Mouse (Mus musculus) liver, embryonic 15.5 days (tissue): ENCODE data around the gene Tbx10. TPM values are rescaled to one million over a fixed set of nuclear protein-coding genes. Genes with fewer than 3 reads are reported as not detected.
"Not testable (repeated sequence)": the region's sequence is repeated elsewhere in the genome, so short reads cannot be mapped to it uniquely, and the experiment has no call there.

Source experiments
- ATAC-seq: fragments of 200-750 bp; cut with Nextera tagmentation; 2 replicates; pipeline ENCODE4 v1.8.0; 2017; ENCODE audit warnings: moderate number of reproducible peaks, mild to moderate bottlenecking, moderate library complexity; ENCODE audit not compliant: insufficient read depth
- H3K27ac ChIP-seq: fragments of 300-500 bp; sonication (generic); replicated peaks from 2 replicates; pipeline ENCODE4 v1.5.1; 2015; ENCODE audit warnings: mild to moderate bottlenecking, inconsistent platforms
- H3K27me3 ChIP-seq: fragments of 300-500 bp; sonication (generic); 2 replicates; pipeline ENCODE4 v1.6.1; 2015; ENCODE audit warnings: mild to moderate bottlenecking, inconsistent platforms
- H3K36me3 ChIP-seq: fragments of 300-500 bp; sonication (generic); replicated peaks from 2 replicates; pipeline ENCODE4 v1.6.1; 2015; ENCODE audit warnings: moderate library complexity, mild to moderate bottlenecking, inconsistent platforms
- H3K4me1 ChIP-seq: fragments of 300-500 bp; sonication (generic); replicated peaks from 2 replicates; pipeline ENCODE4 v1.6.1; 2015; ENCODE audit warnings: inconsistent platforms
- H3K4me2 ChIP-seq: fragments of 300-500 bp; sonication (generic); 2 replicates; pipeline ENCODE4 v1.6.1; 2015; ENCODE audit warnings: moderate library complexity, mild to moderate bottlenecking, inconsistent platforms
- H3K4me3 ChIP-seq: fragments of 300-500 bp; sonication (generic); replicated peaks from 2 replicates; pipeline ENCODE4 v1.5.1; 2015; ENCODE audit warnings: mild to moderate bottlenecking, inconsistent platforms
- H3K9ac ChIP-seq: fragments of 300-500 bp; sonication (generic); 2 replicates; pipeline ENCODE4 v1.6.1; 2015; ENCODE audit warnings: moderate library complexity, mild to moderate bottlenecking, inconsistent platforms
- H3K9me3 ChIP-seq: fragments of 300-500 bp; sonication (generic); replicated peaks from 2 replicates; pipeline ENCODE4 v1.6.1; 2016; ENCODE audit warnings: inconsistent platforms
- WGBS: fragments of 180-500 bp; shearing (Covaris S2); methylation state at CpG from one replicate; pipeline ENCODE4 v1.1.7; 2015; ENCODE audit warnings: mixed read lengths; ENCODE audit not compliant: insufficient replicate concordance; 5-methylcytosine and 5-hydroxymethylcytosine counted together
- polyA plus RNA-seq: library from polyadenylated mRNA; unstranded; fragments of >200 nt; fragmentation: Nextera tagmentation; extraction: Ambion mirVana; gene quantifications from 2 replicates; pipeline ENCODE4 v1.2.1, GENCODE M21; 2015

Gene Tbx10
- polyA plus RNA-seq, 1 experiment from 2014 or later: 0.33 TPM

GRCm38 (mm10) chr19:3957296-3958036, 35.1 kb upstream of the Tbx10 start:
- not testable (repeated sequence) for H3K4me1 ChIP-seq, H3K4me3 ChIP-seq, H3K9ac ChIP-seq, ATAC-seq, H3K27me3 ChIP-seq, H3K9me3 ChIP-seq, H3K36me3 ChIP-seq, H3K4me2 ChIP-seq, H3K27ac ChIP-seq
- WGBS: 58% methylated on average over 5 of the region's 5 CpGs

- 53% methylated on average over 4 of the region's 4 CpGs for WGBS
- ATAC-seq: no peak
- no peak within 1 kb of the TSS for H3K9ac ChIP-seq
- H3K4me2 ChIP-seq: no peak within 1 kb of the TSS
- H3K9me3 ChIP-seq: no peaks in the 10 kb centered on the region
- H3K27me3 ChIP-seq: peaks cover 10% of the 10 kb centered on the region; the same call in 1 of the 2 replicates
- no peaks in the 10 kb centered on the region for H3K36me3 ChIP-seq
- H3K4me1 ChIP-seq: no peaks in the 10 kb centered on the region
- no peak within 1 kb of the TSS for H3K4me3 ChIP-seq
- H3K27ac ChIP-seq: no peak within 1 kb of the TSS
Observed at GRCm38 (mm10) chr19:3958470-3958869, 34.1 kb upstream of the Tbx10 start, which contains the start of gene Aldh3b3. Aldh3b3 (plus strand) TSS chr19:3958645.

- H3K27ac ChIP-seq: no peak overlapping the region
- H3K4me3 ChIP-seq: no peak overlapping the region
- H3K9ac ChIP-seq: no peak overlapping the region
- H3K4me2 ChIP-seq: no peak overlapping the region
- H3K36me3 ChIP-seq: no peaks in the 10 kb centered on the region
- H3K9me3 ChIP-seq: no peaks in the 10 kb centered on the region
- H3K4me1 ChIP-seq: no peaks in the 10 kb centered on the region
- no peak for ATAC-seq
- H3K27me3 ChIP-seq: peaks cover 10% of the 10 kb centered on the region; the same call in 1 of the 2 replicates
Observed at GRCm38 (mm10) chr19:3959030-3959429, 33.5 kb upstream of the Tbx10 start.

- H3K9me3 ChIP-seq: no peaks in the 10 kb centered on the region
- WGBS: 82% methylated on average over 5 of the region's 5 CpGs
- no peaks in the 10 kb centered on the region for H3K4me1 ChIP-seq
Observed at GRCm38 (mm10) chr19:3960211-3960610, 32.3 kb upstream of the Tbx10 start.

GRCm38 (mm10) chr19:3961805-3962204, 30.7 kb upstream of the Tbx10 start:
- not testable (repeated sequence) for ATAC-seq, H3K27ac ChIP-seq
- WGBS: 77% methylated on average over 6 of the region's 6 CpGs

More at GRCm38 (mm10) chr19:3960211-3960610, 32.3 kb upstream of the Tbx10 start:
- Histone ChIP-seq H3K36me3 (no peaks in the 10 kb centered on the region), H3K27ac (no peak overlapping the region), H3K4me2 (no peak overlapping the region), H3K27me3 (peaks cover 10% of the 10 kb centered on the region; the same call in 1 of the 2 replicates), H3K4me3 (no peak overlapping the region), H3K9ac (no peak overlapping the region)
- no peak for ATAC-seq

GRCm38 (mm10) chr19:3962469-3962868, 30.1 kb upstream of the Tbx10 start:
- 6% methylated on average over 2 of the region's 2 CpGs for WGBS
- Histone ChIP-seq H3K4me1 (0 out of 2 replicates have a peak, but pooled peaks cover 6% of the 10 kb centered on the region), H3K4me2 (no peak overlapping the region), H3K9ac (no peak overlapping the region), H3K36me3 (no peaks in the 10 kb centered on the region), H3K9me3 (no peaks in the 10 kb centered on the region), H3K27me3 (no peaks in the 10 kb centered on the region), H3K27ac (no peak overlapping the region), H3K4me3 (no peak overlapping the region)
- no peak for ATAC-seq

More at GRCm38 (mm10) chr19:3961805-3962204, 30.7 kb upstream of the Tbx10 start:
- H3K4me3 ChIP-seq, H3K27me3 ChIP-seq, H3K4me1 ChIP-seq, H3K9me3 ChIP-seq, H3K36me3 ChIP-seq, H3K4me2 ChIP-seq, H3K9ac ChIP-seq: not testable (repeated sequence)

GRCm38 (mm10) chr19:3964030-3964429, 28.5 kb upstream of the Tbx10 start:
- no peak overlapping the region for H3K27ac ChIP-seq
- no peak overlapping the region for H3K4me3 ChIP-seq
- H3K4me1 ChIP-seq: 0 out of 2 replicates have a peak, but pooled peaks cover 7% of the 10 kb centered on the region
- H3K9ac ChIP-seq: no peak overlapping the region
- no peak overlapping the region for H3K4me2 ChIP-seq
- no peaks in the 10 kb centered on the region for H3K36me3 ChIP-seq
- no peak for ATAC-seq
- 54% methylated on average over 4 of the region's 4 CpGs for WGBS
- H3K9me3 ChIP-seq: no peaks in the 10 kb centered on the region
- no peaks in the 10 kb centered on the region for H3K27me3 ChIP-seq

- H3K27ac ChIP-seq: no peak overlapping the region
- no peaks in the 10 kb centered on the region for H3K9me3 ChIP-seq
- peaks cover 9% of the 10 kb centered on the region for H3K4me1 ChIP-seq
- H3K4me3 ChIP-seq: no peak overlapping the region
- H3K4me2 ChIP-seq: no peak overlapping the region
- no peaks in the 10 kb centered on the region for H3K27me3 ChIP-seq
- H3K9ac ChIP-seq: no peak overlapping the region
- WGBS: 58% methylated on average over 11 of the region's 11 CpGs
- no peaks in the 10 kb centered on the region for H3K36me3 ChIP-seq
- no peak for ATAC-seq
Observed at GRCm38 (mm10) chr19:3966330-3967075, 26.0 kb upstream of the Tbx10 start.

GRCm38 (mm10) chr19:3967258-3967657, 25.3 kb upstream of the Tbx10 start:
- Histone ChIP-seq H3K36me3 (no peaks in the 10 kb centered on the region), H3K27ac (no peak overlapping the region), H3K4me3 (no peak overlapping the region), H3K4me2 (no peak overlapping the region), H3K4me1 (peaks cover 16% of the 10 kb centered on the region), H3K27me3 (no peaks in the 10 kb centered on the region), H3K9me3 (no peaks in the 10 kb centered on the region), H3K9ac (no peak overlapping the region)
- WGBS: 32% methylated on average over 3 of the region's 3 CpGs
- ATAC-seq: no peak

- 30% methylated on average over 9 of the region's 9 CpGs for WGBS
- H3K4me3 ChIP-seq: no peak within 1 kb of the TSS
- peak; percentile 77 for ATAC-seq
Observed at GRCm38 (mm10) chr19:3972229-3972628, 20.3 kb upstream of the Tbx10 start, which contains the start of gene Aldh3b2. Aldh3b2 (plus strand) TSS chr19:3972328.

GRCm38 (mm10) chr19:3974608-3975007, 17.9 kb upstream of the Tbx10 start:
- H3K27me3 ChIP-seq, H3K4me3 ChIP-seq, H3K4me2 ChIP-seq, H3K36me3 ChIP-seq, H3K9ac ChIP-seq, ATAC-seq, H3K9me3 ChIP-seq, H3K27ac ChIP-seq: not testable (repeated sequence)
- 75% methylated on average over 6 of the region's 6 CpGs for WGBS
- H3K4me1 ChIP-seq: peaks cover 18% of the 10 kb centered on the region

More at GRCm38 (mm10) chr19:3972229-3972628, 20.3 kb upstream of the Tbx10 start, which contains the start of gene Aldh3b2:
- no peaks in the 10 kb centered on the region for H3K27me3 ChIP-seq
- no peaks in the 10 kb centered on the region for H3K36me3 ChIP-seq
- peak within 1 kb of the TSS; percentile 37; the same call in 1 of the 2 replicates for H3K4me2 ChIP-seq
- H3K9ac ChIP-seq: no peak within 1 kb of the TSS
- 0 out of 2 replicates have a peak within 1 kb of the TSS, but pooled peaks have one; percentile 9 for H3K27ac ChIP-seq
- no peaks in the 10 kb centered on the region for H3K9me3 ChIP-seq
- peaks cover 20% of the 10 kb centered on the region for H3K4me1 ChIP-seq
